Mouse (Mus musculus): ENCODE data around the gene Hebp2.

GRCm38 (mm10) chr10:18510663-18511062 lies 35.2 kb downstream of the Hebp2 start:
- no peak for TF ChIP-seq EP300 (optimal IDR thresholded peaks at IDR 0.05)
- TF ChIP-seq CTCF (IDR thresholded peaks at IDR 0.05; ENCODE audit: low read depth) = no peak

All from stomach, postnatal 0 days (tissue).